ENCODE assay signal across 18 mouse cellular contexts in genomic region chr11:10142161-10142560, GRCm38 (mm10).
"Had no signal": no experiment of that assay in that cellular context is flagged by ENCODE, and none has a peak within 500 bp of the region (broad histone marks: within the 10 kb centered on the region; RNA-seq: fewer than 3 reads in every experiment).

No protein-coding gene starts in this region.

- DNase-seq: kidney, postnatal 10 days; kidney, postnatal 36 days; layer of hippocampus, postnatal 36 days; liver, embryonic 13.5 days; lung, adult 2 months; lung, postnatal 14 days; lung, postnatal 4 days; right cerebral cortex, adult 18-20 months; right cerebral cortex, postnatal 14 days; right cerebral cortex, postnatal 4 days; thymus, postnatal 25 days had no signal

- H3K36me3 ChIP-seq: kidney, embryonic 15.5 days; liver, embryonic 13.5 days; midbrain, embryonic 12.5 days; midbrain, embryonic 15.5 days; neural tube, embryonic 12.5 days; neural tube, embryonic 15.5 days had no signal

- H3K4me1 ChIP-seq: kidney, embryonic 15.5 days; liver, embryonic 13.5 days; midbrain, embryonic 12.5 days; midbrain, embryonic 15.5 days; neural tube, embryonic 12.5 days; neural tube, embryonic 15.5 days had no signal

- H3K27me3 ChIP-seq: kidney, embryonic 15.5 days; liver, embryonic 13.5 days; midbrain, embryonic 12.5 days; midbrain, embryonic 15.5 days; neural tube, embryonic 12.5 days; neural tube, embryonic 15.5 days had no signal

- H3K27ac ChIP-seq: kidney, embryonic 15.5 days; left cerebral cortex, adult 2 months; liver, embryonic 13.5 days; midbrain, embryonic 12.5 days; midbrain, embryonic 15.5 days; neural tube, embryonic 12.5 days; neural tube, embryonic 15.5 days; stomach, postnatal 0 days had no signal

- H3K9ac ChIP-seq: kidney, embryonic 15.5 days; liver, embryonic 13.5 days; midbrain, embryonic 12.5 days; midbrain, embryonic 15.5 days; neural tube, embryonic 12.5 days; neural tube, embryonic 15.5 days had no signal

- H3K9me3 ChIP-seq: kidney, embryonic 15.5 days; liver, embryonic 13.5 days; midbrain, embryonic 12.5 days; midbrain, embryonic 15.5 days; neural tube, embryonic 12.5 days; neural tube, embryonic 15.5 days had no signal

- ATAC-seq: midbrain, embryonic 15.5 days had no signal

- H3K4me3 ChIP-seq: kidney, embryonic 15.5 days; left cerebral cortex, adult 2 months; liver, embryonic 13.5 days; midbrain, embryonic 12.5 days; midbrain, embryonic 15.5 days; neural tube, embryonic 12.5 days; neural tube, embryonic 15.5 days had no signal

- H3K4me2 ChIP-seq: kidney, embryonic 15.5 days; liver, embryonic 13.5 days; midbrain, embryonic 12.5 days; midbrain, embryonic 15.5 days; neural tube, embryonic 12.5 days; neural tube, embryonic 15.5 days had no signal
